Mouse (Mus musculus) G1E (cell line): ENCODE data around the gene Ebf1. TPM values are rescaled to one million over a fixed set of nuclear protein-coding genes. Genes with fewer than 3 reads are reported as not detected.

Experiments
- ATAC-seq: 2 replicates; pipeline ENCODE4 v1.8.0; 2016; ENCODE audit warnings: mild to moderate bottlenecking; ENCODE audit not compliant: insufficient number of reproducible peaks, poor library complexity, low FRiP score, severe bottlenecking; ENCODE audit errors: extremely low read depth
- DNase-seq: peaks from one replicate; pipeline ENCODE4 v3.0.0; 2012; ENCODE audit warnings: low spot score
- H3K27me3 ChIP-seq: 2 replicates; pipeline ENCODE4 v1.6.1; 2012; ENCODE audit warnings: mild to moderate bottlenecking, low read length, inconsistent platforms; ENCODE audit not compliant: insufficient read depth
- H3K36me3 ChIP-seq: replicated peaks from 2 replicates; pipeline ENCODE3; 2012; ENCODE audit warnings: mild to moderate bottlenecking, inconsistent platforms
- H3K4me1 ChIP-seq: 2 replicates; pipeline ENCODE4 v1.6.1; 2012; ENCODE audit warnings: low read depth, low read length, inconsistent platforms, mixed read lengths; ENCODE audit not compliant: insufficient read depth
- H3K4me3 ChIP-seq: 2 replicates; pipeline ENCODE4 v1.5.1; 2012; ENCODE audit warnings: low read depth, mild to moderate bottlenecking, inconsistent platforms, low read length, moderate library complexity, mixed read lengths
- H3K9me3 ChIP-seq: replicated peaks from 2 replicates; pipeline ENCODE4 v1.6.1; 2012; ENCODE audit warnings: inconsistent platforms
- CTCF ChIP-seq: IDR thresholded peaks from 2 replicates; pipeline ENCODE4 v1.5.1; 2012; ENCODE audit warnings: low read depth, low read length, inconsistent platforms, mixed read lengths
- GATA1 ChIP-seq: IDR thresholded peaks from 2 replicates; pipeline ENCODE4 v1.6.1; 2012; ENCODE audit warnings: borderline replicate concordance, low read length, inconsistent platforms, mixed read lengths
- GATA2 ChIP-seq: IDR thresholded peaks from 2 replicates; pipeline ENCODE4 v1.6.1; 2012; ENCODE audit warnings: low read depth, low read length, inconsistent platforms, borderline replicate concordance
- POLR2AphosphoS5 ChIP-seq: IDR thresholded peaks from 2 replicates; pipeline ENCODE4 v1.6.1; 2012; ENCODE audit warnings: low read depth, low read length, inconsistent platforms; ENCODE audit not compliant: insufficient replicate concordance
- TAL1 ChIP-seq: conservative IDR thresholded peaks from 2 replicates; pipeline ENCODE4 v1.6.1; 2012; ENCODE audit warnings: low read depth, low read length, inconsistent platforms, mixed read lengths
- polyA plus RNA-seq: library from polyadenylated mRNA; stranded (reverse); fragments of >175 nt; gene quantifications from 2 replicates; pipeline ENCODE4 v1.2.3, GENCODE M21; 2012
- total RNA-seq, 2 experiments: library from RNA; stranded (forward) in 1 of 2; stranded (reverse) in 1 of 2; fragments of 200-1000 nt in 1 of 2; fragments of >200 nt in 1 of 2; fragmentation: Nextera tagmentation in 1 of 2; gene quantifications; 2 replicates each; pipeline ENCODE4 v1.2.3; 2014 to 2017

Ebf1 gene
- total and polyA plus RNA-seq, 3 experiments = 0.05 TPM; not detected in 2

- H3K27me3 ChIP-seq = no peaks in the 10 kb centered on the region
- H3K4me3 ChIP-seq = no peak overlapping the region
- H3K9me3 ChIP-seq = no peaks in the 10 kb centered on the region
- DNase-seq = no peak
- no peaks in the 10 kb centered on the region for H3K36me3 ChIP-seq
- TF ChIP-seq TAL1 (no peak), GATA2 (no peak), CTCF (no peak), GATA1 (no peak)
- no peaks in the 10 kb centered on the region for H3K4me1 ChIP-seq
- no peak for ATAC-seq
Observed at GRCm38 (mm10) chr11:44861108-44861507, 244.0 kb downstream of the Ebf1 start.

- DNase-seq = no peak
- Histone ChIP-seq H3K36me3 (no peaks in the 10 kb centered on the region), H3K27me3 (peaks cover 3% of the 10 kb centered on the region; the same call in 1 of the 2 replicates), H3K4me3 (no peak overlapping the region), H3K4me1 (no peaks in the 10 kb centered on the region), H3K9me3 (no peaks in the 10 kb centered on the region)
- ATAC-seq = no peak
- TF ChIP-seq GATA2 = no peak
- TF ChIP-seq TAL1 = no peak
- TF ChIP-seq CTCF = no peak
- TF ChIP-seq POLR2AphosphoS5 = no peak
- no peak for TF ChIP-seq GATA1
Observed at GRCm38 (mm10) chr11:44863910-44864309, 246.8 kb downstream of the Ebf1 start.

DNA sequence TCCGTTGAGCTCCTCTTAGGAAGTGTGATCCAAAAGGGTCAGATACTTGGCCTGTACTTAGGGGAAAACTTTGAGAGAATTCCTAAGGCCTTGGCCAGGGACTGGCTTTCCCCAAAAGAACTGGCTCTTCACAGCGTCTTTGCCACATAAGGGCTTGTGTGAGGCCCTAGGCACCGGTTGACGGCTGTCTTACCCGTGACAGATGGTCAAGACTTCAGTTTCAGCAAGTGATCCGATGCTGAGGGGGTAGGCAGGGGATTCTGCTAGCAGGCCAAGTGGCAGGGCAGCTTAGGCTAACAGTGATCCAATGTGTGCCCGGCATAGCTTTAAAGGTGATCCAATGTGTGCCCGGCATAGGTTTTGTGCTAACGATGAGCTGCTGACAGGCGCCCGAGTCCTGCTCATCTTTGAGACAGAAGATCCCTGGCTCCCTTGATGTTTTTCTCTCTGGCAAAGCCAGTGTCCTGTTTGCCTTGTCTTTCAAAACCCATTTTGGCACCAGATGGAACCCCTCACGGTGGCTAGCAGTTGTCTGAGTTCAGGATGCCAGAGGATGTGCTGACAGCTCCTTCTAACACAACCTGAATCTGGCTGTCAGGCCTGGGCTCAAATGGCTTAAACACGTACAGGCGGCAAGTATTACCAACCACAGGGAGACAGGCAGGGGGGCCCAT lies 249.5 kb downstream of the Ebf1 start:
- ATAC-seq (no peak), DNase-seq (no peak)
- H3K9me3 ChIP-seq = no peaks in the 10 kb centered on the region
- H3K4me3 ChIP-seq = no peak overlapping the region
- H3K27me3 ChIP-seq = peaks cover 3% of the 10 kb centered on the region; the same call in 1 of the 2 replicates
- TF ChIP-seq GATA1 = no peak
- no peak for TF ChIP-seq CTCF
- TF ChIP-seq POLR2AphosphoS5 = no peak
- TF ChIP-seq TAL1 = no peak
- TF ChIP-seq GATA2 = no peak
- H3K36me3 ChIP-seq = no peaks in the 10 kb centered on the region
- H3K4me1 ChIP-seq = no peaks in the 10 kb centered on the region

GRCm38 (mm10) chr11:44867433-44867832 lies 250.3 kb downstream of the Ebf1 start:
- Histone ChIP-seq H3K4me1 (no peaks in the 10 kb centered on the region), H3K27me3 (peaks cover 3% of the 10 kb centered on the region; the same call in 1 of the 2 replicates), H3K9me3 (no peaks in the 10 kb centered on the region), H3K4me3 (no peak overlapping the region), H3K36me3 (no peaks in the 10 kb centered on the region)
- TF ChIP-seq TAL1 (no peak), GATA1 (no peak), GATA2 (no peak), POLR2AphosphoS5 (no peak), CTCF (no peak)
- DNase-seq (no peak), ATAC-seq (no peak)

DNA sequence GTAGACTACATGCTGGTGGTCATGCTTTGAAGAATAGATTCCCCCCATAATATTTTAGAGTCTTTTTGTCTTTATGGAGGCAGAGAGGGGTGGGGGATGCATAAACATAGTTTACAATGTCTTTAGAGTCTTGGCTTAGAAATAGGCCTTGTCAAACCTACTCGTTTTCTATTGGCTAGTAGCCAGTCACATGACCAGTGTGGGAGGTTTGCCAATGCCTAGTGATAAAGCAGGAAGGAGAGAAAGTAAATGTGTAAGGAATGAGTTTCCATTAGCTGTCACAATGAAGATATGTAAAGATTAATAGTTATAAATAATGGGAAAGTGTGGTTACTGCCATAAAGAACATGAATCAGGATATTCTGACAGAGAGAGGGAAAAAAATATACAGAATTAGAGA lies 256.8 kb downstream of the Ebf1 start:
- Histone ChIP-seq H3K9me3 (no peaks in the 10 kb centered on the region), H3K27me3 (no peaks in the 10 kb centered on the region), H3K4me1 (no peaks in the 10 kb centered on the region), H3K4me3 (no peak overlapping the region), H3K36me3 (no peaks in the 10 kb centered on the region)
- TF ChIP-seq GATA1 (no peak), POLR2AphosphoS5 (no peak), GATA2 (no peak), TAL1 (no peak)
- DNase-seq (no peak), ATAC-seq (no peak)

DNA sequence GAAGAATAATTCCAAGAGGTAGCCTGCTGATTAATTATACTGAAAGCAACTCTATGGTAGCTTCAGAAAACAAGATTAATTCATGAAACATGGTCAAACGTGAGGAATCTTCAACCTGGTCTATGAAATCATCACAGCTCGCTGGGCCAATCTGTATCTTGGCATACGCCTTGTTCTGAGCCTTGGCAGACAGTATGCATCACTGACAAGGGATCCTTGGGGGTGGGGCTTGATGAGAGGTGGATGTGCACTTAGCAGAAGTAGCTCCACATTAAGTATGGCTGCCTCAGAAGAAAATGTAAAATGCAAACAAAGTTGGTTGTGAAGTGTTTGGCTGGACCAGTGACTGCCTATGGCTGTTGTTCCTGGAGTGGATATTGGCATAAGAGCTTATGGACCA lies 258.1 kb downstream of the Ebf1 start:
- H3K4me1 ChIP-seq = no peaks in the 10 kb centered on the region
- no peaks in the 10 kb centered on the region for H3K9me3 ChIP-seq
- no peaks in the 10 kb centered on the region for H3K27me3 ChIP-seq
- ATAC-seq (no peak), DNase-seq (no peak)
- H3K36me3 ChIP-seq = no peaks in the 10 kb centered on the region
- no peak overlapping the region for H3K4me3 ChIP-seq
- TF ChIP-seq GATA2 (no peak), TAL1 (no peak), GATA1 (no peak), POLR2AphosphoS5 (no peak), CTCF (no peak)

DNA sequence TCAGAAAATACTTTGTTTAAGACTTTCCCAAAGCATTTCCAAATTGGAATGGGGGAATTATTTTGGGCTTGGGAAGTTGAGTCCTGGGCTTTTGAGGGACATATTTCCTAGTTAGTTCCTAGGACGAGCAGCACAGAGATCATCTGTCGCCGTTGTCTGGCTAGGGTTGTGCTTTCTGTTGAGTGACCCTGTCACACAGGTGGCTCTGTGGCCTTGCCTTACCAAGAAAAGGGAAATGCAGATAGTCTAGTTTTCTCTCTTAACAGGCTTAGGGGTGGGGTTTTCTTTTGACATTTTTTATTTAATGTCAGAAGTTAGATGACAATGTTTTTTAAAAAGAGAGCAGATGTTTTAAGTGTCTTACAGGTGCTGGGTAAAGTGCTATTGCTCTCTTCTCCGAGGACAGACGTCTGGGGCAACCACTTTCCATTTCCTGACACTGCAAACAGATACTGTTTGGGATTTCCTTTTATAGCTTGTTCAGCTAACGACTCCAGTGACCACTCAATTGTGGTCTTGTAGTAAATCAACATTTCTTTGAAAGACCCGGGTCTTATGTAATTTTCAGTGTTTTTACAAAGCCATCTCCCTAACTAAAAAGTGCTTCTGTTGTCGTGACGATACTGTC lies 264.1 kb downstream of the Ebf1 start:
- TF ChIP-seq TAL1 (no peak), CTCF (no peak), GATA2 (no peak), GATA1 (no peak), POLR2AphosphoS5 (no peak)
- no peak for DNase-seq
- H3K4me1 ChIP-seq = no peaks in the 10 kb centered on the region
- no peak overlapping the region for H3K4me3 ChIP-seq
- H3K27me3 ChIP-seq = no peaks in the 10 kb centered on the region
- ATAC-seq = no peak
- H3K9me3 ChIP-seq = no peaks in the 10 kb centered on the region
- no peaks in the 10 kb centered on the region for H3K36me3 ChIP-seq
